Mouse (Mus musculus) MEL (cell line): ENCODE data around the gene Slc35g1.
"Not testable (repeated sequence)": the region's sequence is repeated elsewhere in the genome, so short reads cannot be mapped to it uniquely, and the experiment has no call there.

ENCODE experiments used
- CHD2 ChIP-seq: IDR thresholded peaks from 2 replicates; pipeline ENCODE4 v1.6.1; 2011; ENCODE audit warnings: low read length, improper control_type of control experiment
- CTCF ChIP-seq, 3 experiments: IDR thresholded peaks in 2 of 3; conservative IDR thresholded peaks in 1 of 3; 2 replicates each; pipeline ENCODE4 v1.5.1; 2011 to 2012; ENCODE audit warnings: low read length in 3 of 3, low read depth in 2 of 3, mild to moderate bottlenecking in 2 of 3, improper control_type of control experiment in 1 of 3, inconsistent platforms in 1 of 3, mixed read lengths in 1 of 3, moderate library complexity in 1 of 3; ENCODE audit not compliant: control insufficient read depth in 1 of 3, insufficient read depth in 1 of 3, poor library complexity in 1 of 3, severe bottlenecking in 1 of 3
- JUND ChIP-seq: IDR thresholded peaks from 2 replicates; pipeline ENCODE4 v1.6.1; 2011; ENCODE audit warnings: low read depth, mild to moderate bottlenecking, improper control_type of control experiment, low read length
- MYC ChIP-seq: IDR thresholded peaks from 2 replicates; pipeline ENCODE4 v1.6.1; 2011; ENCODE audit warnings: low read depth, mild to moderate bottlenecking, low read length, improper control_type of control experiment, moderate library complexity
- NELFE ChIP-seq: IDR thresholded peaks from 2 replicates; pipeline ENCODE4 v1.6.1; 2011; ENCODE audit warnings: low read depth, low read length, improper control_type of control experiment
- TAL1 ChIP-seq: IDR thresholded peaks from 2 replicates; pipeline ENCODE4 v1.6.1; 2012; ENCODE audit warnings: mild to moderate bottlenecking, inconsistent platforms, low read length, moderate library complexity, mixed read lengths
- USF1 ChIP-seq: IDR thresholded peaks from 2 replicates; pipeline ENCODE4 v1.6.1; 2014; ENCODE audit warnings: low read depth, mild to moderate bottlenecking, inconsistent platforms, low read length, improper control_type of control experiment, moderate library complexity
- USF2 ChIP-seq, 2 experiments: IDR thresholded peaks; 2 replicates each; pipeline ENCODE4 v1.6.1; 2011 to 2012; ENCODE audit warnings: improper control_type of control experiment in 2 of 2, low read length in 2 of 2, borderline replicate concordance in 1 of 2, inconsistent platforms in 1 of 2, low read depth in 1 of 2, mild to moderate bottlenecking in 1 of 2; ENCODE audit not compliant: insufficient read depth in 1 of 2

- not testable (repeated sequence) for TF ChIP-seq CTCF (IDR thresholded peaks at IDR 0.05 in 2 of 3, conservative IDR thresholded peaks at IDR 0.05 in 1 of 3; ENCODE audit: control insufficient read depth in 1 of 3, insufficient read depth in 1 of 3, low read depth in 2 of 3, low read length in 3 of 3, poor library complexity in 1 of 3, severe bottlenecking in 1 of 3); NELFE; USF2 (IDR thresholded peaks at IDR 0.05; ENCODE audit: borderline replicate concordance in 1 of 2, insufficient read depth in 1 of 2, low read depth in 1 of 2, low read length in 2 of 2); TAL1; MYC; JUND; CHD2; USF1
These were observed 8.8 kb upstream of the Slc35g1 start for GRCm38 (mm10) chr19:38387021-38387420.
